Mouse (Mus musculus) midbrain, postnatal 0 days (tissue): ENCODE measurements at regions not wholly inside any gene's neighbourhood (a gene's known extent, or its start where the extent isn't known, plus 50 kb on each side); places are given as distances from the start of the nearest gene placed in this dataset.

ENCODE experiments used
- ATAC-seq: fragments of 200-750 bp; cut with Nextera tagmentation; 2 replicates; pipeline ENCODE4 v1.8.0; 2017; ENCODE audit warnings: moderate number of reproducible peaks, mild to moderate bottlenecking, moderate TSS enrichment, moderate library complexity; ENCODE audit not compliant: low FRiP score
- DNase-seq: peaks from one replicate; pipeline ENCODE4 v3.0.0-alpha.2; 2015; ENCODE audit warnings: low spot score
- H3K27ac ChIP-seq: fragments of 300-500 bp; sonication (generic); 2 replicates; pipeline ENCODE4 v1.5.1; 2014; ENCODE audit warnings: low read depth, mild to moderate bottlenecking, low read length, mixed read lengths
- H3K27me3 ChIP-seq: fragments of 300-500 bp; sonication (generic); 2 replicates; pipeline ENCODE4 v1.6.1; 2014; ENCODE audit warnings: low read length, control low read depth, mixed read lengths; ENCODE audit not compliant: insufficient read depth
- H3K36me3 ChIP-seq: fragments of 300-500 bp; sonication (generic); 2 replicates; pipeline ENCODE4 v1.6.1; 2014; ENCODE audit warnings: low read length, control low read depth, mixed read lengths; ENCODE audit not compliant: insufficient read depth
- H3K4me1 ChIP-seq: fragments of 300-500 bp; sonication (generic); 2 replicates; pipeline ENCODE4 v1.6.1; 2014; ENCODE audit warnings: mild to moderate bottlenecking, control low read depth, antibody characterized with exemption, low read length, mixed read lengths; ENCODE audit not compliant: insufficient read depth
- H3K4me2 ChIP-seq: fragments of 300-500 bp; sonication (generic); 2 replicates; pipeline ENCODE4 v1.6.1; 2014; ENCODE audit warnings: low read depth, mild to moderate bottlenecking, low read length, mixed read lengths; ENCODE audit not compliant: poor library complexity, severe bottlenecking
- H3K4me3 ChIP-seq: fragments of 300-500 bp; sonication (generic); 2 replicates; pipeline ENCODE4 v1.5.1; 2014; ENCODE audit warnings: low read depth, mild to moderate bottlenecking, low read length, moderate library complexity
- H3K9ac ChIP-seq: fragments of 300-500 bp; sonication (generic); replicated peaks from 2 replicates; pipeline ENCODE4 v1.6.1; 2014; ENCODE audit warnings: mild to moderate bottlenecking, low read length, moderate library complexity, mixed read lengths; ENCODE audit not compliant: poor library complexity, severe bottlenecking
- H3K9me3 ChIP-seq: fragments of 300-500 bp; sonication (generic); 2 replicates; pipeline ENCODE4 v1.6.1; 2016; ENCODE audit warnings: low read length, control low read depth
- CTCF ChIP-seq: IDR thresholded peaks from 2 replicates; pipeline ENCODE4 v1.5.1; 2016; ENCODE audit warnings: antibody characterized with exemption, mild to moderate bottlenecking
- WGBS: fragments of 180-500 bp; shearing (Covaris S2); extraction: QIAGEN DNeasy Blood & Tissue Kit; methylation state at CpG from one replicate; pipeline ENCODE4 v1.1.7; 2014; 5-methylcytosine and 5-hydroxymethylcytosine counted together

DNA sequence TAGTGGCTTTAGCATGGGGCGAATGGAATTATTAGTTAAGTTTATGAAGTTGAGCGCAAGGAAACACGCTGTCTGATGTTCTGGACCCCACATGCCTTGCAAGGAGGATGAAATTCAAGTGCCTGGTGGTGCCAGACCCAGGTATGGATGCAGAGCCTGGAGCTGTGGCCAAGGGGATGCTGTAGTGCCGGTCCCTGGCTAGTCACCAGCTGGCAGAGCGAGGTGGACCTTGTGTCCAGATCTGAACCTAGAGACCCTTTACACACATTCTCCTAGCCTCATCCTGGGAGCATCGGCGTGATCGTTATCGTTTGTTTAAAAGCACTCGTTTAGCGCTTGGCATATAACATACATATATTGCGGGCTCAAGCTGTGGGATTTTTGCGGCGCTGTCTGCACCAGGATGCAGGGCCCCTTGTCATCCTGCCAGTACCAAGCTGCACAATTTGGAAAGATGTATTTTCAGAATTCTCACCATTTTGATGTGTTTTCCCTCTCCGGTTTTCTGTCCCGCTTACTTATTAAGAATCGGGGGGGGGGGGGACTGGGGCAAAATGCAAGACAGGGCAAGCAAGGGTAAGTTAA, 678.2 kb downstream of the Vrk1 start:
- H3K27ac ChIP-seq: no peak overlapping the region
- H3K4me1 ChIP-seq: no peaks in the 10 kb centered on the region
- H3K27me3 ChIP-seq: 0 out of 2 replicates have a peak, but pooled peaks cover 3% of the 10 kb centered on the region
- H3K4me3 ChIP-seq: no peak overlapping the region
- WGBS: 84% methylated on average over 17 of the region's 17 CpGs
- no peaks in the 10 kb centered on the region for H3K9me3 ChIP-seq
- no peak for TF ChIP-seq CTCF
- H3K36me3 ChIP-seq: no peaks in the 10 kb centered on the region
- no peak for DNase-seq
- ATAC-seq: no peak
- no peak overlapping the region for H3K4me2 ChIP-seq
- no peak overlapping the region for H3K9ac ChIP-seq

DNA sequence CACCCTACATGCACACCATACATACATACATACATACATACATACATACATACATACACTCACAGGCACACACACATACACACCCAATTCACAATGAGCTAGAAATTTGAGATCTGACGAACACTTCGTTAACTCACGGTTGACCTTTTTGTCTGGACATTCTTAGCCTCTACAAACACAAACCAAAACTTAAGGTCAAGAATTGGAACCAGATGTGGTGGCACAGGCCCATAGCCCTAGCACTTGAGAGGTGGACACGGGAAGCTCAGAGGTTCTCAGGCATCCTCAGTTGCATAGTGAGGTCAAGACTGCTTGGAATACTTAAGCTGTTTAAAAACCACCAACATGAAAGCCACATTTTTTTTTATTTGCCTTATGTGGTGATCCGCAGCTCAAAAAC, 692.9 kb downstream of the Vrk1 start:
- Histone ChIP-seq H3K36me3 (no peaks in the 10 kb centered on the region), H3K27me3 (no peaks in the 10 kb centered on the region), H3K4me3 (no peak overlapping the region), H3K4me1 (no peaks in the 10 kb centered on the region), H3K4me2 (no peak overlapping the region), H3K27ac (no peak overlapping the region), H3K9ac (no peak overlapping the region), H3K9me3 (no peaks in the 10 kb centered on the region)
- DNase-seq: no peak
- 94% methylated on average over 5 of the region's 5 CpGs for WGBS
- no peak for ATAC-seq
- TF ChIP-seq CTCF: no peak

DNA sequence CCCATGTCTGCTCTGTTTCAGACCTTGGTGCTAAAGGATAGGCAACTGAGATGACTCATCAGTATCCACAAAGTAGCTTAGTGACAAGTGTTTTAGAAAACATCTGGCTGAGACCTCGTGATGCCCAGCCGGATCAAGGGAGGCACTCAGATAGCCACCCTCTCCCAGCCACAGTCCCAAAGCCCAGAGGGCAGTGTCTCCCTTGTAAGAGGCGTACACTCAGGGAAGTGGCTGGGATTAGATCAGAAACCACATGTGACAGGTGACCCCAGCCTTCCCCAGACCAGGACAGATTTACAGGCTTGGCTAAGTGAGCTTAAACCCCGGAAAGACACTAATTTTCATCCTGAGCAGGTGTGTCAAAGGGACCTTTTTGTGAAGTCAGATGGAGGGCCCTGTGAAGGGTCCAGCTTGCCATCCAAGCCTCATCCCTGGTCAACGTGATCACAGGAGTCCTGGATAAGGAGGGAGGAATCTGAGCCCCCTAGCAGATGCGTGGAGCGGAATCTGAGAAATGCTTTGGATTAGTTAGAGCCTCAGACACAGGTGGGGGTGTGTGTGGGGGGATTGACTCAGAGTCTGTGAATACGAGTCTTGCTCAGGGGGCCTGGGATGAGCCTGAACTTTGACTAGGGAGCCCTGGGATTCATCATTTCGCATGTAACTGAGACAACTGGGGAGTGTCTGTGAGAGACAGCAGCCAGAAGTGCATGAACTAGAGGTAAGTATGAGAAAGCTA, 711.4 kb downstream of the Vrk1 start:
- Histone ChIP-seq H3K9ac (no peak overlapping the region), H3K27me3 (no peaks in the 10 kb centered on the region), H3K4me2 (no peak overlapping the region), H3K27ac (no peak overlapping the region), H3K9me3 (no peaks in the 10 kb centered on the region), H3K4me1 (no peaks in the 10 kb centered on the region), H3K4me3 (no peak overlapping the region), H3K36me3 (no peaks in the 10 kb centered on the region)
- TF ChIP-seq CTCF: no peak
- WGBS: 67% methylated on average over 9 of the region's 9 CpGs
- ATAC-seq: no peak
- no peak for DNase-seq

DNA sequence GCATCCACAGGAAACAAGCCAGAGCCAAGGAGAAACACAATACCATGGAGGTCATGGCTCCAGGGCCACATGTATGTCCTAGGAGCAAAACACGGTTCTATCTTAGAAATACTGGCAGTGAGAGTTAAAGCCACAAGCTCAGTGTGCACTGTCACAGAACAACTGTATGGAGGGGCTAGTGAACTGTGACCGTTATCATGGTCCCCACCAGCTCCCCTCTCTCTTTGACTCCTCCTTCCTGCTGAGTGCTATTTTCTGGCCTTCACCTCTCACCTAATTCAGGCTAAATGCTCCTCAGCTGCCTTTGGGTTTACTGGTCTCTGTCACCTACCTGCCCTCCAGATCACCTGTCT, 712.0 kb downstream of the Vrk1 start:
- WGBS: 73% methylated on average over 2 of the region's 2 CpGs
- no peak for TF ChIP-seq CTCF
- DNase-seq (no peak), ATAC-seq (no peak)
- Histone ChIP-seq H3K4me1 (no peaks in the 10 kb centered on the region), H3K9me3 (no peaks in the 10 kb centered on the region), H3K4me2 (no peak overlapping the region), H3K9ac (no peak overlapping the region), H3K27me3 (no peaks in the 10 kb centered on the region), H3K4me3 (no peak overlapping the region), H3K36me3 (no peaks in the 10 kb centered on the region), H3K27ac (no peak overlapping the region)

DNA sequence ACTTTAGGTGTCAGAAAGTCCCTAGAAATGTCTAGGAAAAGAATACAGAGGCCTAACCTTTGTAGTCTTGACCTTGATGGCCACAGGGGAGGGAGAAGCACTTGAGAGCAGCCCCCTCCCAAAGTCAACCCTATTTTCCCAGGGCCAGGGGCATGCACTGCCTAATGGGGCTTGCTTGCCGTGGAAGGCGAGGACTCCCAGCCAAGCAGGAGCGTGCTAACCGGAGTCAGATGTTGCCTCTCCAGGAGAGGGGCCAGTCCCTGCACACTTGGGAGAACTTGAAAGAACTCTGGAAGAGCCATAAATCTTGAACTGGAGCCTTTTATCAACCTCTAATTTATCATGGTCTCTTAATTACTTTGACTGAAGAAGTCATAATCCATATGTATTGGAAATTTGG, 712.7 kb downstream of the Vrk1 start:
- ATAC-seq: no peak
- Histone ChIP-seq H3K27ac (no peak overlapping the region), H3K9ac (no peak overlapping the region), H3K4me3 (no peak overlapping the region), H3K27me3 (no peaks in the 10 kb centered on the region), H3K4me2 (no peak overlapping the region), H3K9me3 (no peaks in the 10 kb centered on the region), H3K36me3 (no peaks in the 10 kb centered on the region), H3K4me1 (no peaks in the 10 kb centered on the region)
- DNase-seq: no peak
- no peak for TF ChIP-seq CTCF
- WGBS: 83% methylated on average over 4 of the region's 4 CpGs

DNA sequence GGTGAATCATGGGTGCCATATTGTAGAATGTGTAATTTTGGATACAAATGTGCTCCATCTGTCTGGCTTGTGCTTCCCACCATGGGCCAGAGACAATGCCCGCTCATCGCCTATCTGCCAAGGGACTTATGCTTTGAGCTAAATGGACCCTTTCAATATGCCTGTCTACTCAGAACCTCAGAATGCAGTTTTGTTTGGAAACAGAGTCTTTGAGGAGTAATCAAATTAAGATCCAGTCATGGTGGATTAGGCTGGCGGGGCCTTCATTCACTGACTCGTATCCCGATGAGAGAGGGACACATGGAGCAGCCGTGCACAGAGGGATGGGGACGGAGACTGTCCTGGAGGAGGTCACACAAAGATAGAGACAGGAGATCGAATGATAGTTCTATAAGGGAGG, 716.9 kb downstream of the Vrk1 start:
- Histone ChIP-seq H3K9me3 (no peaks in the 10 kb centered on the region), H3K36me3 (no peaks in the 10 kb centered on the region), H3K27me3 (no peaks in the 10 kb centered on the region), H3K4me2 (no peak overlapping the region), H3K9ac (no peak overlapping the region), H3K4me1 (no peaks in the 10 kb centered on the region), H3K4me3 (no peak overlapping the region), H3K27ac (no peak overlapping the region)
- ATAC-seq (no peak), DNase-seq (peak; percentile 52)
- TF ChIP-seq CTCF: no peak
- WGBS: 25% methylated on average over 8 of the region's 8 CpGs
